Mouse (Mus musculus) heart, adult 2 months (tissue): ENCODE measurements around the gene Cacna1a.

ENCODE experiments used
- CTCF ChIP-seq: fragments of 200-600 bp; IDR thresholded peaks from 2 replicates; pipeline ENCODE4 v1.8.1; 2022; ENCODE audit warnings: antibody characterized with exemption, mild to moderate bottlenecking, moderate library complexity
- EP300 ChIP-seq: fragments of 200-500 bp; IDR thresholded peaks from 2 replicates; pipeline ENCODE4 v1.6.1; 2011; ENCODE audit warnings: low read depth, low read length, control low read depth; ENCODE audit not compliant: insufficient read depth
- POLR2A ChIP-seq: fragments of 200-500 bp; IDR thresholded peaks from 2 replicates; pipeline ENCODE4 v1.6.1; 2011; ENCODE audit warnings: mild to moderate bottlenecking, low read depth, low read length, control low read depth; ENCODE audit not compliant: insufficient read depth

DNA sequence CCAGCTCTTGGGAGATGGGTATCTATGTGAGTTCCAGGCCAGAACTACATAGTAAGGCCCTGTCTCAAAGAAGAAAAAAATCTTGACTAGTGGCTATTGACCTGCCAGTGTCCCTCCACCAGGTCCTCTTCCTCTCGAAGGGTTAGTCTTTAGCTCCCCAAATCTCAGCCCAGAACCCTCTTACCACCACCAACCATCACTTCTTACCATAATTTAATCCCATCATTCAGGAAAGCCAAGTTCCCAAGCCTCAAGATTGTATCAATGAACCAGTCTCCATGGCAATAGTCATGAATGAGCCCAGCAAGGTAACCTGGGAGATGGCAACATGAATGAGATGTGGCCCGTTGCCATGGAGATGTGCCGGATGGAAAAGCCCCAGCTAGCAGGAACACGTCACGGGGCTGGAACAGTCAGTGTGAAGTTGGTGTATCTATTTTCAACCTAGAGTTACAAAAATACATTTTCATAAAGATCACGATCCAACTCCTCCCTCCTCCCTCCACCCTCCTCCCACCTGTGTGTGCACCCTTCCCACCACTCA, 106.4 kb downstream of the Cacna1a start:
- TF ChIP-seq CTCF (no peak), EP300 (no peak), POLR2A (no peak)
